Mouse (Mus musculus): ENCODE data around the gene Cdkn2a.

Cdkn2a gene

GRCm38 (mm10) chr4:89294486-89295440 is at the start of gene Cdkn2a:
Gene Cdkn2a, minus strand, starts transcription at chr4:89294653.
- peak; percentile 99 for DNase-seq

GRCm38 (mm10) chr4:89313461-89313860 is 19.0 kb upstream of the Cdkn2a start:
- DNase-seq, result no peak

- peak; percentile 99 for DNase-seq
Observed at GRCm38 (mm10) chr4:89310491-89311254, 16.2 kb upstream of the Cdkn2a start, which contains the start of gene Cdkn2b. Gene Cdkn2b, minus strand, starts transcription at chr4:89311039.

GRCm38 (mm10) chr4:89309996-89310395 is 15.5 kb upstream of the Cdkn2a start:
- DNase-seq, result no peak

GRCm38 (mm10) chr4:89308001-89308400 is 13.5 kb upstream of the Cdkn2a start:
- DNase-seq, result no peak

GRCm38 (mm10) chr4:89306798-89307365 is 12.4 kb upstream of the Cdkn2a start:
- no peak for DNase-seq

GRCm38 (mm10) chr4:89305691-89306090 is 11.2 kb upstream of the Cdkn2a start:
- DNase-seq, result no peak

- DNase-seq, result no peak
Observed at GRCm38 (mm10) chr4:89303281-89303995, 9.0 kb upstream of the Cdkn2a start.

GRCm38 (mm10) chr4:89302129-89302528 is 7.7 kb upstream of the Cdkn2a start:
- no peak for DNase-seq

GRCm38 (mm10) chr4:89299721-89300120 is 5.3 kb upstream of the Cdkn2a start:
- no peak for DNase-seq

- no peak for DNase-seq
Observed at GRCm38 (mm10) chr4:89295441-89296220, 1.2 kb upstream of the Cdkn2a start.

GRCm38 (mm10) chr4:89294091-89294485 is 365 bp downstream of the Cdkn2a start:
- DNase-seq, result peak; percentile 92

GRCm38 (mm10) chr4:89293516-89293915 is 937 bp downstream of the Cdkn2a start:
- no peak for DNase-seq

GRCm38 (mm10) chr4:89289028-89289427 is 5.4 kb downstream of the Cdkn2a start:
- no peak for DNase-seq

GRCm38 (mm10) chr4:89286566-89286965 is 7.9 kb downstream of the Cdkn2a start:
- DNase-seq, result no peak

GRCm38 (mm10) chr4:89285688-89286087 is 8.8 kb downstream of the Cdkn2a start:
- DNase-seq, result no peak

GRCm38 (mm10) chr4:89282661-89283060 is 11.8 kb downstream of the Cdkn2a start:
- DNase-seq, result no peak

GRCm38 (mm10) chr4:89282036-89282566 is 12.4 kb downstream of the Cdkn2a start:
- DNase-seq, result peak; percentile 91

- DNase-seq, result no peak
Observed at GRCm38 (mm10) chr4:89281236-89281635, 13.2 kb downstream of the Cdkn2a start.

GRCm38 (mm10) chr4:89279641-89280040 is 14.8 kb downstream of the Cdkn2a start:
- no peak for DNase-seq

- DNase-seq, result no peak
Observed at GRCm38 (mm10) chr4:89277381-89277940, 17.0 kb downstream of the Cdkn2a start.

All from heart, adult 11 months (tissue).